Mouse (Mus musculus) liver, embryonic 14.5 days (tissue): ENCODE measurements around the gene Tuba8. TPM values are rescaled to one million over a fixed set of nuclear protein-coding genes. Genes with fewer than 3 reads are reported as not detected.
A peak's percentile ranks its signal among the peaks of the same experiment; 100 is the strongest.

Source experiments
- ATAC-seq: fragments of 200-750 bp; cut with Nextera tagmentation; 2 replicates; pipeline ENCODE4 v1.8.0; 2017; ENCODE audit warnings: moderate number of reproducible peaks, mild to moderate bottlenecking, moderate library complexity; ENCODE audit not compliant: insufficient read depth
- DNase-seq, 3 experiments: peaks; one replicate each; pipeline ENCODE4 v3.0.0-alpha.2; 2012 to 2013; ENCODE audit warnings: low read depth in 3 of 3, low spot score in 3 of 3
- H3K27ac ChIP-seq: fragments of 300-500 bp; sonication (generic); 2 replicates; pipeline ENCODE4 v1.5.1; 2014; ENCODE audit warnings: moderate library complexity, mild to moderate bottlenecking, control low read depth, inconsistent platforms
- H3K27me3 ChIP-seq: fragments of 300-500 bp; sonication (generic); 2 replicates; pipeline ENCODE4 v1.6.1; 2014; ENCODE audit warnings: mild to moderate bottlenecking, low read length, moderate library complexity; ENCODE audit not compliant: control insufficient read depth, insufficient read depth
- H3K36me3 ChIP-seq: fragments of 300-500 bp; sonication (generic); replicated peaks from 2 replicates; pipeline ENCODE4 v1.6.1; 2014; ENCODE audit warnings: low read depth; ENCODE audit not compliant: control insufficient read depth, insufficient read depth
- H3K4me1 ChIP-seq, 2 experiments: fragments of 200-500 bp in 1 of 2; fragments of 300-500 bp in 1 of 2; sonication (generic) in 1 of 2; replicated peaks; 2 replicates each; pipeline ENCODE4 v1.6.1; 2012 to 2014; ENCODE audit warnings: antibody characterized with exemption in 1 of 2, inconsistent platforms in 1 of 2, low read length in 1 of 2; ENCODE audit not compliant: control insufficient read depth in 2 of 2, insufficient read depth in 2 of 2
- H3K4me2 ChIP-seq: fragments of 300-500 bp; sonication (generic); 2 replicates; pipeline ENCODE4 v1.6.1; 2014; ENCODE audit warnings: low read depth, mild to moderate bottlenecking, control low read depth, moderate library complexity
- H3K4me3 ChIP-seq, 2 experiments: fragments of 200-500 bp in 1 of 2; fragments of 300-500 bp in 1 of 2; sonication (generic) in 1 of 2; 2 replicates each; pipeline ENCODE4 v1.5.1; 2012 to 2014; ENCODE audit warnings: low read depth in 2 of 2, low read length in 2 of 2, mild to moderate bottlenecking in 2 of 2, control low read depth in 1 of 2, inconsistent platforms in 1 of 2, moderate library complexity in 1 of 2; ENCODE audit not compliant: insufficient read depth in 1 of 2
- H3K9ac ChIP-seq: fragments of 300-500 bp; sonication (generic); replicated peaks from 2 replicates; pipeline ENCODE4 v1.6.1; 2014; ENCODE audit warnings: mild to moderate bottlenecking, control low read depth, moderate library complexity
- H3K9me3 ChIP-seq: fragments of 300-500 bp; sonication (generic); 2 replicates; pipeline ENCODE4 v1.6.1; 2016; ENCODE audit warnings: low read length, mixed read lengths; ENCODE audit not compliant: control insufficient read depth
- CTCF ChIP-seq: IDR thresholded peaks from 2 replicates; pipeline ENCODE4 v1.5.1; 2016; ENCODE audit warnings: antibody characterized with exemption, low read depth, control low read depth
- EP300 ChIP-seq: IDR thresholded peaks from 2 replicates; pipeline ENCODE4 v1.6.1; 2016; ENCODE audit warnings: antibody characterized with exemption, low read depth
- WGBS: fragments of 180-500 bp; shearing (Covaris S2); extraction: QIAGEN DNeasy Blood & Tissue Kit; methylation state at CpG from one replicate; pipeline ENCODE4 v1.1.7; 2014; ENCODE audit not compliant: insufficient replicate concordance; 5-methylcytosine and 5-hydroxymethylcytosine counted together
- polyA plus RNA-seq, 2 experiments: library from polyadenylated mRNA; depleted of rRNA in 1 of 2; stranded (reverse) in 1 of 2; unstranded in 1 of 2; fragments of >200 nt; fragmentation: Nextera tagmentation in 1 of 2; extraction: Ambion mirVana in 1 of 2; gene quantifications; 2 replicates each; pipeline versions ENCODE4 v1.2.1 to v1.2.3; 2012 to 2014

Tuba8 gene
- polyA plus RNA-seq, 2 experiments = 1.1 to 6.0 TPM

DNA sequence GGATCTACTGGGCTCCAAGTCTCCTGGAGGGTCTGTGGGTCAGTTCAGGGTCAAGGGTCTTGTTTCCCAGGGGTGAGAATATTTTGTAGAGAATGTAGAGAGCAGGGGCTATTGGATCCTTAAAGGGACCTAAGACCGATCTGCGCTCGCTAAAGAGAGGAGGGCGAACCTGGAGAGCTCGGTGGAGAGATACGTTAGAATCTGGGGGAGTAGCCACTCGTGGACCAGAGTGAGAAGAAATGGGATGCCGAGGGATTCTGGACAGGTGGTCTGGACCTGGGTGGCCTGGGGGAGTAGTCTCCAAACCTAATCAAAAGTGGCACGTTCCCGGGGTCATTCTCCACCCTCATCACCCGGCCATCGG, 412 bp downstream of the Tuba8 start:
- no peak overlapping the region for H3K27ac ChIP-seq
- no peaks in the 10 kb centered on the region for H3K9me3 ChIP-seq
- H3K4me3 ChIP-seq = peak overlapping the region; percentile 45 to 46
- no peak overlapping the region for H3K9ac ChIP-seq
- no peaks in the 10 kb centered on the region for H3K36me3 ChIP-seq
- no peak for TF ChIP-seq EP300
- no peak for TF ChIP-seq CTCF
- ATAC-seq = no peak
- H3K27me3 ChIP-seq = peaks cover 15% of the 10 kb centered on the region
- peaks cover 0 to 7% of the 10 kb centered on the region in 2 experiments; a peak in 2 of 4 replicates for H3K4me1 ChIP-seq
- DNase-seq = no peak
- under 1% methylated on average over 12 of the region's 12 CpGs for WGBS
- H3K4me2 ChIP-seq = peak overlapping the region; percentile 63

DNA sequence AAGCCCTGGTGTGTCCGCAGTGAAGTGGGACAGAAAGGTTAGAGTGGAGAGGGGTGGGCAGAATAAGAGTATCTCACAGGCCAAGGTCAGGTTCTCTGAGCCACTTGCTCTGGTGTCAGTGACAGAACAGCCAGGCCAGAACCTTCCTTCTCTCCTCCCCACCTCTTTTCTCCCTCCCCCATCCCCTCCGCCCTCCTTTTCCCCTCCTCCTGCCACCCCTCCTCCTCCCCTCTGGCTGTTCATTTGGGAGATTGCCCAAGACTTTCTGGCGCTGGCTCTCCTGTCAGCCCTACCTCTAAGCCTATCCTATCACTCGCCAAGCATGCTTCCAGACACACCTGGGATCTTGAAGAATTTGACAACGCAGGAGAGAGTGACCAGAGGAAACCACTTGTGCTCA, 1.2 kb downstream of the Tuba8 start:
- Histone ChIP-seq H3K4me2 (peak overlapping the region; percentile 63), H3K36me3 (no peaks in the 10 kb centered on the region), H3K27me3 (peaks cover 15% of the 10 kb centered on the region), H3K4me3 (peak overlapping the region; percentile 45 to 46), H3K27ac (no peak overlapping the region), H3K9me3 (no peaks in the 10 kb centered on the region), H3K4me1 (peaks cover 0 to 9% of the 10 kb centered on the region in 2 experiments; a peak in 2 of 4 replicates), H3K9ac (no peak overlapping the region)
- no peak for TF ChIP-seq CTCF
- no peak for TF ChIP-seq EP300
- no peak for DNase-seq
- ATAC-seq = no peak
- WGBS = 11% methylated on average over 5 of the region's 5 CpGs

DNA sequence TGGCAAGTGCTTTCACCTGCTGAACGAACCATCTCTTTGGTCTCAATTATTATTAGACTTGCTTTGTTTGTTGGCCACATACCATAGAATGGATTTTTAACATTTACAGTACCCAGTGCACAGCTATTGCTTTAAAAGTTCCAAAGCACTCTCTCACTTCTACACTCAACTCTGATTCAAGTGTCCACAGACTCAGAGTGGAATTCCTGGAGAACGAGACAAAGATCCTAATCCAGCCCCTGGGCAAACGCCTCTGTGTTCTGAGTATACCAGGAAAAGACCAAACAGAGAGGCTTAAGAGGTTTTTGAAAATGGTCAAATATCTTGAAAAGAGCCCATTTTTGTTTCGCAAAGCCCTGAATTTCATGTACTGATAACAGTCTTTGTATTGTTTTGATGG, 2.5 kb downstream of the Tuba8 start:
- peaks cover 0 to 16% of the 10 kb centered on the region in 2 experiments; a peak in 2 of 4 replicates for H3K4me1 ChIP-seq

DNA sequence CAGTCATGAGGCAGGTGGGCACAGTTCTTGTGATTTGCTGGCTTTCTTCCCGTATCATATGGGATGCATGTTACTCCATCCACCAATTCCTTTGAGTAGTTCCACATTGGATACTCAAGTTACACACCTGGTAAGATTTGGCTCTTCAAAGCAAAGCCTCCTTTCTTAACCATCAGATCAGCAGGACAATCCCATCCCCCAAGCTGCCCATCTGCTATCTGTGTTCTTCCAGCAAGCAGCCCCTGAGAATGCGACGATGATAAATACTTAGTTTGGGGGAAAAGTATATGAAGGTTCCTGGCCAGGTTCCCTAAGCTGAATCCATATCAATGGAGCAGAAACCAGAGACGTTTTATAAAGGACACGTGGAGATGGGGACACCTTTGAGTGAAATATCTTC, 3.7 kb downstream of the Tuba8 start:
- no peak overlapping the region for H3K4me2 ChIP-seq
- peaks cover 15% of the 10 kb centered on the region for H3K27me3 ChIP-seq
- no peaks in the 10 kb centered on the region for H3K36me3 ChIP-seq
- WGBS = 25% methylated on average over 5 of the region's 5 CpGs
- TF ChIP-seq CTCF (no peak), EP300 (no peak)
- H3K4me3 ChIP-seq = no peak overlapping the region
- H3K9me3 ChIP-seq = no peaks in the 10 kb centered on the region
- no peak overlapping the region for H3K9ac ChIP-seq
- H3K27ac ChIP-seq = no peak overlapping the region
- DNase-seq (no peak), ATAC-seq (no peak)
- H3K4me1 ChIP-seq = peaks cover 0 to 16% of the 10 kb centered on the region in 2 experiments; a peak in 2 of 4 replicates

More for the DNA sequence above, 2.5 kb downstream of the Tuba8 start:
- Histone ChIP-seq H3K9me3 (no peaks in the 10 kb centered on the region), H3K9ac (no peak overlapping the region), H3K4me3 (no peak overlapping the region), H3K27me3 (peaks cover 15% of the 10 kb centered on the region), H3K27ac (no peak overlapping the region), H3K4me2 (no peak overlapping the region), H3K36me3 (no peaks in the 10 kb centered on the region)
- TF ChIP-seq CTCF (no peak), EP300 (no peak)
- ATAC-seq (no peak), DNase-seq (no peak)
- 52% methylated on average over 4 of the region's 4 CpGs for WGBS

DNA sequence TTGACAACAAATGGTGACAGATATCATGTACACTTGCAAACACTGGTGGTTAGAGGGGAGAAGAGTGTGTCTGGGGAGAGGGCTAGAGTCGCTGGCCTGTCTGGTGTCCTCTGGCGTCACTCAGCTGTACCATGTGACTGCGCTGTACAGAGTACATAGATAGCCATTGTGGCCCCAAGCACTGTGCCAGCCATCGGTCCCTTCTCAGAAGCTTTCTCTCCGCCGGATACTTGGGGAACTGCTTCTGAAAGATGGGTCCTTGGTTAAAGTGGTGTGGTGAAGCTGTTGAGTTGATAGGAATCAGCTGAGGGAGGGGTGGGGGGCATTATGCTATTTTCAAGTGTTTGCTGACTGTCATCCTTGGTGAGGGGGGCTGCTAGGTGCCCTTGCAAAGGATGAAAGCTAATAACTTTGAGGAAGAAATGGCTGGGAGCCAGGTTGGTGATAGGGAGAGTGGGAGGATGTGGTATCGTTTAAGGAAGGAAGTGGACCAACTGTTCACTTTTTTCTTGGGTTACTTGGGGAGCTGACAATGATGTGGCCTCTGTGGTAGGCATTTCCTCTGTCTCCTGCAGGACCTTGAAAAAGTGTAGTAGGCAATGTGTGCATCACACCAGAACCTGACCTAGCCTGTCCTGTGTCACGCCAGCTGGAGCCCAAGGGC, 4.3 kb downstream of the Tuba8 start:
- Histone ChIP-seq H3K9ac (no peak overlapping the region), H3K36me3 (no peaks in the 10 kb centered on the region), H3K4me1 (peaks cover 0 to 16% of the 10 kb centered on the region in 2 experiments; a peak in 2 of 4 replicates), H3K9me3 (no peaks in the 10 kb centered on the region), H3K4me3 (no peak overlapping the region), H3K4me2 (no peak overlapping the region), H3K27ac (no peak overlapping the region), H3K27me3 (peaks cover 15% of the 10 kb centered on the region)
- TF ChIP-seq EP300 (no peak), CTCF (no peak)
- ATAC-seq (peak; percentile 39; the same call in 1 of the 2 replicates), DNase-seq (no peak)
- WGBS = 11% methylated on average over 8 of the region's 8 CpGs
